Comparison of ENCODE assay signal across 26 mouse cellular contexts in the genomic region with DNA sequence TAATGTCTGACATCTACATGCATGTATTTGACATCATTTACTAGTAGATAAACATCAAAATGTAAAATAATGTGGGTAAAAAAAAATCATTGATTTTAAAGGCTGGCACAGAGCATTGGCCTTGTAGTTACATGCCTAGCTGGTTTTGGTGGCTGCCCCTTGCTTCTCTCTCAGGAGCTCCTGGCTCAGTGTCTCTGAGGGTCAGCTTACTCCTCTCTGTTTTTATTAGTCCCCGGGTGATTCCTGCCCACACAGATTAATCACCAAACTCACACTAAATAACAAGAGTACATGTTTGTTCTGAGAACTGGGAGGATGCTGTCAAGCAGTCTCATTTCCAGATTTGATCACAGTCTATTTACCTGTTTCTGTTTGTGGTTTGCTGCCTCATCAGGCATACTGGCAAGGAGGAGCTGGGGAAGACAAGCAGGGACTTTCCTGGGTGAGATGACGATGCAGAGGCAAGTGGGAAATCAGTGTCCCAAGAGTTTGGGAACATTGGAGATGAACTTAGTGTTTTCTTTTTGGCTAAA.
"Had no signal": no experiment of that assay in that cellular context is flagged by ENCODE, and none has a peak within 500 bp of the region (broad histone marks: within the 10 kb centered on the region; RNA-seq: fewer than 3 reads in every experiment).

No protein-coding gene starts in this region.

- H3K9ac ChIP-seq: heart, embryonic 12.5 days; hindbrain, embryonic 12.5 days; hindbrain, embryonic 14.5 days; intestine, embryonic 15.5 days; limb, embryonic 12.5 days; liver, embryonic 13.5 days; liver, embryonic 15.5 days; liver, postnatal 0 days had no signal

- H3K4me1 ChIP-seq: heart, embryonic 10.5 days; heart, embryonic 12.5 days; hindbrain, embryonic 10.5 days; hindbrain, embryonic 12.5 days; intestine, embryonic 15.5 days; limb, embryonic 10.5 days; limb, embryonic 12.5 days; liver, embryonic 13.5 days; liver, embryonic 15.5 days had no signal

- H3K4me2 ChIP-seq: heart, embryonic 12.5 days; hindbrain, embryonic 12.5 days; hindbrain, embryonic 14.5 days; intestine, embryonic 15.5 days; limb, embryonic 12.5 days; liver, embryonic 11.5 days; liver, embryonic 13.5 days; liver, embryonic 15.5 days had no signal

- H3K36me3 ChIP-seq: heart, embryonic 10.5 days; heart, embryonic 12.5 days; hindbrain, embryonic 10.5 days; hindbrain, embryonic 12.5 days; intestine, embryonic 15.5 days; limb, embryonic 10.5 days; limb, embryonic 12.5 days; liver, embryonic 13.5 days; liver, embryonic 15.5 days had no signal

- ATAC-seq: hindbrain, embryonic 16.5 days; inflammation-experienced regulatory T-cells, adult 6 months; intestine, embryonic 15.5 days; intestine, postnatal 0 days; liver, postnatal 0 days had no signal

- H3K27ac ChIP-seq: gastrocnemius, adult 2 months; heart, embryonic 10.5 days; hindbrain, embryonic 10.5 days; hindbrain, embryonic 12.5 days; hindbrain, embryonic 14.5 days; intestine, embryonic 15.5 days; layer of hippocampus, adult 2 months; left cerebral cortex, adult 2 months; limb, embryonic 10.5 days; limb, embryonic 12.5 days; liver, embryonic 13.5 days; liver, embryonic 15.5 days had no signal

- H3K4me3 ChIP-seq: gastrocnemius, adult 2 months; heart, embryonic 10.5 days; heart, embryonic 12.5 days; hindbrain, embryonic 10.5 days; hindbrain, embryonic 12.5 days; intestine, embryonic 15.5 days; layer of hippocampus, adult 2 months; left cerebral cortex, adult 2 months; limb, embryonic 10.5 days; limb, embryonic 12.5 days; liver, embryonic 13.5 days; liver, embryonic 15.5 days had no signal

- DNase-seq: gastrocnemius, adult 2 months; gastrocnemius, postnatal 10 days; gastrocnemius, postnatal 25 days; heart, adult 18-20 months; heart, postnatal 10 days; heart, postnatal 4 days; kidney, adult 8-10 months; kidney, postnatal 36 days; liver; liver, embryonic 13.5 days; liver, postnatal 0 days had no signal

- H3K9me3 ChIP-seq: heart, embryonic 10.5 days; heart, embryonic 12.5 days; hindbrain, embryonic 10.5 days; hindbrain, embryonic 12.5 days; intestine, embryonic 15.5 days; limb, embryonic 10.5 days; limb, embryonic 12.5 days; liver, embryonic 13.5 days; liver, embryonic 15.5 days had no signal

- H3K27me3 ChIP-seq: heart, embryonic 12.5 days; hindbrain, embryonic 12.5 days; intestine, embryonic 15.5 days; limb, embryonic 12.5 days; liver, embryonic 13.5 days; liver, embryonic 15.5 days had no signal
